Mouse (Mus musculus): Measurements from ENCODE around the gene Gatad2a. TPM values are rescaled to one million over a fixed set of nuclear protein-coding genes. Genes with fewer than 3 reads are reported as not detected.
"Not testable (repeated sequence)": the region's sequence is repeated elsewhere in the genome, so short reads cannot be mapped to it uniquely, and the experiment has no call there.

Gatad2a gene
- total RNA-seq, 2 experiments from 2014 or later: 60.9 to 74.5 TPM

- DNase-seq (ENCODE audit: low spot score in 2 of 2): no peak
Measured at GRCm38 (mm10) chr8:69996589-69997285, 553 bp upstream of the Gatad2a start.

DNA sequence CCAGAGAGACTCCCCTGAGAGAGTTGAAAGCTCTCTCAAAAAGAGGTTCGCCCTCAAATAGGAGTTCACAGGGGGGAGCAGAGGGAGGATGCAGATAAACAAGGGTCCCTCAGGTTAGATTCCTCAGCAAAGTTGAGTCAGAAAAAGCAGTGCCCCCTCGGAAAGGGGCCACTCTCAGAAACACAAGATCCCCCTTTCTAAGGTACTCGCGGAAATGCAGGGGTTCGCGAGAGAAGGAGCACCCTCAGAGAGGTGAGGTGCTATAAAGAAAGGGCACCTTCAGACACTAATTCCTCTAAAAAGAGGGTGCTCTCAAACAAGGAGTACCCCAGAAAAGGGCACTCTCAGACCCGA, 785 bp downstream of the Gatad2a start:
- DNase-seq (ENCODE audit: low spot score in 2 of 2): no peak

DNA sequence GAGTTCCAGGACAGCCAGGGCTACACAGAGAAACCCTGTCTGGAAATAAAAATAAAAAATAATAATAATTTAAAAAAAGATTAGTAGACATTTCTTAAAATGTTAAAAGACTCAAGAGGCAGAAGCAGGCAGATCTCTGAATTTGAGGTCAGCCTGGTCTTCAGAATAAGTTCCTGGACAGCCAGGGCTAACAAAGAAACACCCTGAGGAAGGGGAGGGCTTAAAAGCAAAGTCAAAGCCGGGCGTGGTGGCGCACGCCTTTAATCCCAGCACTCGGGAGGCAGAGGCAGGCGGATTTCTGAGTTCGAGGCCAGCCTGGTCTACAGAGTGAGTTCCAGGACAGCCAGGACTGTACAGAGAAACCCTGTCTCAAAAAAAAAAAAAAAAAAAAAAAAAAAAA, 7.2 kb downstream of the Gatad2a start:
- DNase-seq (ENCODE audit: low spot score in 2 of 2): not testable (repeated sequence)

DNA sequence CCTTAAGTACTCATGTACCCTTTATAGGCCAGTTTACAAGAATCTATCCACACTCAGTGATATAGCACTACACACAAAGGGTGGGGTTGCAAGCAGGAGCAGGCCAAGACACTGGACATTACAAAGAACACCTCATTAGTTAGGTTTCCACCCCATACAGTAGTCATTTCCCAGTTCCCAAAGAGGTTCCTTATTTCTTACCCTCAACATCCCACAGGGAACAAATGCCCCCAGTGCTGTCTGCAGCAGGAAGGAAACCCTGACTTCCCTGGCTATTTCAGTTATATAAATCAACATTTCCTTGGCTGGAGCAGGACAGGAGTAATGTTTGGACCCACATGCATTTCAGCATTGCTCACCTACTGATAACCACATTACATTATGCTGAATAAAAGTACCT, 8.4 kb downstream of the Gatad2a start:
- no peak for DNase-seq (ENCODE audit: low spot score in 2 of 2)

- DNase-seq (ENCODE audit: low spot score in 2 of 2): no peak
Measured at GRCm38 (mm10) chr8:69984876-69985553, 11.2 kb downstream of the Gatad2a start.

DNA sequence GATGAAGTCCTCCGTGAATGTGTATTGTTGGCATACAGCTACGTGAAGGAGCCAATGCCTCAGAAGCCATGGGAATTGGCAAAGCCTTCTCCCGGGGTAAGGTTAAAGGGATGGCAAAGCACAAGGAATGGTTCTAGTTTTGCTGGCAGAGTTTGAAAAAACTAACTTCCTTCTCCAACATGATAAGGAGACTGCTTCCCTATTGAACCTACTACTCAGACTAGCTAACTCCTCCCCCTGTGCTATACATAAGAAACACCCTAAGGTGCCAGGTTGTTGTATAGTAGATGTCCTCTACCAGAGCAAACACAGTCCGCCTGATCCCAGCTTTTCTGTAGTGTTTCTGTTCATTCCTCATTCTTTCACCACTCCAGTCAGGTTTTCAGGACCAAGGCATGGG, 17.7 kb downstream of the Gatad2a start:
- no peak for DNase-seq (ENCODE audit: low spot score in 2 of 2)

DNA sequence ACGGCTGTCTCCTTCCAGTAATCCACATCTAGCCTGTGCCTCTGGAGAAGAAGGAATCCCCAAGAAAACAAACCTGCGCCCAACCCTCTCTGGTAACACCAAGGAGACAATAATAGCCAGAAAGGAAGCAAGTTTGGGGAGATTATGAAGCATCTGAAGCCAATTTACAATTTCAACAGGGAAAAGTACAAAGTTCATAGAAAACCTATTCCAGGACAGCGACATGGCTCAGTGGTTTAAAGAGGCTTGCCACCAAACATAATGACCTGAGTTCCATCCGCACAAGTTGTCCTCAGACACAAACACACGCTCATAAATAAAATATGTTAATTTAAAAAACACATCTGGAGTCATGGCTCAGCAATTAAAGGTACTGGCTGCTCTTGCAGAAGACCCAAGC, 21.4 kb downstream of the Gatad2a start:
- no peak for DNase-seq (ENCODE audit: low spot score in 2 of 2)

- peak; percentile 94 to 95 for DNase-seq (ENCODE audit: low spot score in 2 of 2)
Measured at GRCm38 (mm10) chr8:69974194-69974614, 22.0 kb downstream of the Gatad2a start.

GRCm38 (mm10) chr8:69973442-69974161, 22.6 kb downstream of the Gatad2a start:
- DNase-seq (ENCODE audit: low spot score in 2 of 2): peak; percentile 30 to 58

GRCm38 (mm10) chr8:69973063-69973441, 23.1 kb downstream of the Gatad2a start:
- no peak for DNase-seq (ENCODE audit: low spot score in 2 of 2)

DNA sequence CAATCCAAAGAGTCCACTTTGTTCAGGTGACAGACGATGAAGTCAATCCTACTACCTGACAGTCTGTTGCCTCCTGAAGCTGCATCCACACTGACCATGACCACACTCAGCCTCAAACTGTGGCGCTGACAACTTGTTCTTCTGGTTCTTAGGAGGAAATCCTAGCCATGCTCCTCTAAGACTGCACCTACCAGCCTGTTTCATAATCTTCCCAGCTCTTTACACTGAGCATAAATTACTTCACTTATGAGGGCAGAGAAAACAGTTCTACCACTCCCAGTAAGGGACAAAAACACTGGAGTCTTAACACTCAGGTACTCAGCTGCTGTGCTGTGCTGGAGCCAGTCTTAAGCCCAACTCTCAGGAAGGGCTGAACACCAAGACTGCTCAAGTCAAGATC, 25.3 kb downstream of the Gatad2a start:
- no peak for DNase-seq (ENCODE audit: low spot score in 2 of 2)

GRCm38 (mm10) chr8:69967291-69967933, 28.8 kb downstream of the Gatad2a start:
- no peak for DNase-seq (ENCODE audit: low spot score in 2 of 2)

DNA sequence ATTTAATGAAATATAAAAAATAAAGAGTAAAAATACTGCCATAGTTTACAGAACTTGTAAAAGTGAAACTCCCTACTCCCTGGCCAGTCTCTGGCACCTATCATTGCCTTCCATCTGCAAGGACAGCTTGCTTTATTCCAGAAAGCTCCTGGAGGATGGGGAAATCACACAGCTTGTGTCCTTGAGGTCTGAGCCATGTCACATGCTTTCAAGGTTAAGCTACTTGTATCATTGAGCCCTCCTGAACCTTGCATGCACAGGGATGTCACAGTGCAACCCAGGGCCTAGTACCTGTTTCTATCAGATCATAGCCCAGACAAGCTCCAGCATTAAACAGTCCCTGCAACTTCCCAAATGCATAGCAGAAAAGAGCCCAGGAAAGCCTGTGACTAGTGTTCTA, 36.9 kb downstream of the Gatad2a start:
- no peak for DNase-seq (ENCODE audit: low spot score in 2 of 2)

DNA sequence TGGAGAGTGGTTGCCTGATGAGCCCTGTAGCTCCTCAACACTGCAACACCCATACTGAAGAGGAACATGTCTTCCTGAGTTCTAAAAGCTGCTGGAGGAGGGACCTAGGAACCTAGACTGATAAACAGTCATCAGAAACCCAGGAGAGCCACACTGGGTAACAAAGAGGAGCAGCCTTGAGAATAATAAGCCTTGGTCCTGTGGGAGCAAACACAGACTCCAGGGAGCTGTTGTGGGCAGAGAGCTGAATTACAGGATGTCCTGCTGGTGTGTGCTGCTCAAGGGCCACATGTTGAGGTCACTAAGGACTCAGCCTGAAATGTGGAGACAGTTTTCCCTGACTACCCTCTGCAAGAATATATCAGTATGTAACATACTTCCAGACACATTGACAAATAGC, 38.3 kb downstream of the Gatad2a start:
- no peak for DNase-seq (ENCODE audit: low spot score in 2 of 2)

DNA sequence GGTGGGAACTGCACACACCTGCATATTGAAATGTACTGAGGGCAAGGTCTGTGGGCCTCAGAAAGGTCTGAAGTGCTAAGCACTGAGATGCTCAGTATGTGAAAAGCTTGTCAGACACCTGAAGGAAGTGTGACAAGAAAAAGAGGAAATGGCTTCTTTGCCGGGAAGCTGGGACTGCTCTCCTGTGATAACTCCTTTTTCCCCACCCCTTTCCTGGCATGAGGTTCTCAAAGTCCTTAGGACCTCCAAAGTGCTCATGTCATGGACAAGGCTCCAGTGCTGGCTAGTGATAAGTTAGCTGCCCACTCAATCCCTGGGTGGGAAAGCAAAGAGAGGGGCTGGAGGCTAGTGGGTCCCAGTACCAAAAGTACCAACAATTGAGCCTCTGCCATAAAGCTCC, 38.8 kb downstream of the Gatad2a start:
- no peak for DNase-seq (ENCODE audit: low spot score in 2 of 2)

DNA sequence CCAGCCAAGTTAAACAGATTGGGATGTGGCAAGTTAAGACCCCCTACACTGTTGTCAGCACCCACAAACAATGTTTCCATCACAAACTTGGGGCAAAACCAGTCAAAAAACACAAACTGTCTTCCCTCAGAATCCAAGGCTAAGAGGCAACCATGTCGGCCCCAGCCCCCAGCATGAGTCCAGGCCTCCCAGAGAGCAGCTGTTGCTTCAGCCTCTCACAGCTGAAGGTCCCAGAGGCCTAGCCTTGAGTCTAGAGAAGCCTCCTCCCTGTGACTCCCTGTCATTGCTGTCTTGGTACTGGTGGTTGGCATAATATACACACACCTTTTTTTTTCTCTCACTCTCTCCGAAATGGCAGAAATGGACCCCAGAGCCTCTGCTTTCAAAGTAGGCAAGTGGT, 39.5 kb downstream of the Gatad2a start:
- DNase-seq (ENCODE audit: low spot score in 2 of 2): no peak

- DNase-seq (ENCODE audit: low spot score in 2 of 2): no peak
Measured at GRCm38 (mm10) chr8:69954642-69955041, 41.5 kb downstream of the Gatad2a start.

GRCm38 (mm10) chr8:69954213-69954612, 42.0 kb downstream of the Gatad2a start:
- DNase-seq (ENCODE audit: low spot score in 2 of 2): no peak

DNA sequence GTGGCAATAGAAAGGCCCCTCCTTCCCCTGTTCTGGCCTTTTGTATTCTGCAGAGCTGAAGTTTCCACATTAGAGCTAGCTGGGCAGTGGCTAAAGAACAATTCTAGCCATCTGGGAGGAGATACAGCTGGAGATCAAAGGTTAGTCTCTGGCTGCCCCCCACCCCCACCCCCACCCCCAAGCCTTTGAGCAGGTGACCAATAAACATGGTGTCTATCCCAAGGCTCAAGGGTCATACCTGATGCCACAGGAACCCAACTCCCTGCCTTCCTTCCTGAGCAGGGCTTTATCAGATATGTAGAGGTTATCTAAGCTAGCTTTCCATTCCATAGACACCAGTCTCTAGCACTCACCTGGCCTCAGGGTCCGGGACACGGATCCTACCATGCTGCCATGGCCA, 45.9 kb downstream of the Gatad2a start:
- no peak for DNase-seq (ENCODE audit: low spot score in 2 of 2)

- not testable (repeated sequence) for DNase-seq (ENCODE audit: low spot score in 2 of 2)
Measured at GRCm38 (mm10) chr8:69942495-69942894, 53.7 kb downstream of the Gatad2a start.

DNA sequence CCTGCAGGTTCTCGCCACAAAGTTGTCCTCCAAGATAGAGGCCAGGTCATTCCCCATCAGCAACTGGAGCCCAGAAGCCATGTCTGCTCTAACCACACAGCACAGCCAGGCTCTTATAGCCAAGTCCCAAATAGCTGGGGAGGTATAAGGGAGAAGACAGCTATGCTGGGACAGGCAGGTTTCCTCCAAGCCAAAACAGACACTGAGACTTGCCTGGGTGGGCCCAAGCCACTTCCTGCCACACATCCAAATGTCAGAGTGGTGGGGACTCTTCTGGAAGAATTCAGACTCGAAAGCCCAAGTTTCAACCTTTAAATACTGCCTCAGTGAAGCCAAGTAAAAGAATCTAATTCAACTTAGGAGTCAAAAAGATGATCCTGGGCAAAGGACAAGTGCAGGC, 55.8 kb downstream of the Gatad2a start:
- DNase-seq (ENCODE audit: low spot score in 2 of 2): no peak

DNA sequence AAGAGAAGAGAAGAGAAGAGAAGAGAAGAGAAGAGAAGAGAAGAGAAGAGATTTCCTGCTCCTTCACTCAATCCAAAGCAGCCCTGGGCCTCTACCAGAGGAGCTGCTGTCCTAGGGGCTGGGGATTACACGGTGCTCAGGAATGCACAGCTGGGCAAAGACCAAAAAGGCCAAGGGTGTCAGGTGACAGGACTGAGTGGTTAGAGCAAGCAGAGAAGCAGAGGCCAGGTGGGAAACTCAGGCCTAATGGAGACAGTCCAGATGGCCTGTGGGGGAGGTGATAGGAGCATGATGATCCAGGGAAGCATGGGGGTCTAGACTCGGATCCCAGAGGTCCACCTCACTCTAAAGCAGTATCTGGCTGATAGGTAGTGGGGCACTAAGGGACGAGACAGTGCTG, 56.6 kb downstream of the Gatad2a start:
- peak in 1 of 2 experiments; percentile 22 for DNase-seq (ENCODE audit: low spot score in 2 of 2)

All from gastrocnemius, postnatal 4 days (tissue).